Mouse (Mus musculus) cerebellum, adult 2 months (tissue): ENCODE data around the gene Espn.

Experiments used
- CTCF ChIP-seq: fragments of 200-500 bp; IDR thresholded peaks from 2 replicates; pipeline ENCODE4 v1.5.1; 2011; ENCODE audit warnings: low read depth, mild to moderate bottlenecking, control low read depth, low read length, moderate library complexity, borderline replicate concordance; ENCODE audit not compliant: insufficient read depth
- POLR2A ChIP-seq: fragments of 200-500 bp; IDR thresholded peaks from 2 replicates; pipeline ENCODE4 v1.6.1; 2011; ENCODE audit warnings: low read length, control low read depth, borderline replicate concordance; ENCODE audit not compliant: insufficient read depth

GRCm38 (mm10) chr4:152079261-152079660 is 72.9 kb downstream of the Espn start:
- TF ChIP-seq CTCF (no peak), POLR2A (no peak)
